Mouse (Mus musculus): ENCODE results near the gene Itpk1.

Itpk1 gene

DNA sequence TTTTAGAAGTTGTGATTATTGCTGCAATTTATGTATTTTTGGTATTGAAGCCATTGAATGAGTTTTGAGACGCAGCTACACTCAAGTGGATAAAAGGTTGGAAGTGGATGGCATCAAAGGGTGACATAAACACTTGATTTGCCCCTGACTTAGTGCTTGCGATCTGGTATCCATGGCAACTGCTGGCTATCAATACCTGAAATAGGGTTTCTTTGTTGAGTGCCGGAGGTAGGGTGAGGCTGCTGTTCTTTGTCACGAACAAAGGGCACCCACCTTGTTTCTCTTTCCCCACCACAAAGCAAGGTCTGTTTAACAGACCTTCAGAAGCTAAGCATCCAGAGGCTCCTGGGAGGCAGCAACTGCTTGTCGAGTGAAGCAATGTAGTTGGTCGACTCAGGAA is 159.6 kb downstream of the Itpk1 start:
- DNase-seq = no peak

DNA sequence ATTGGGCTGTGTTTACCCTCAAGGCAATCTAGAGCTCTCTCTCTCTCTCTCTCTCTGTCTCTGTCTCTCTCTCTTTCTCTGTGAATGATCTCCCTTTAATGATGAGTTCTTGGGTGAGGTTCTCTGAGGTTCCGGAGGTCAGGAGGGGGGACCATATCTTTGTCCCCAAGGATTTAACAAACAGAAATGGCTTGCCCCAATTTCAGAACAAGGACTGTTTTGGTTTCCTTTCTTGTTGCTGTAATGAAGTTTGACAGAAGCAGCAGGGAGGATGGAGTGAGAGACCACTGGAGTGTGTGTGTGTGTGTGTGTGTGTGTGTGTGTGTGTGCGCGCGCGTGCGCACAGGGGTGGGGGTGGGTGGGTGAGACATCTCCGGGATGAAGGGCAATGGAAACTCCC is 163.6 kb downstream of the Itpk1 start:
- no peak for DNase-seq

DNA sequence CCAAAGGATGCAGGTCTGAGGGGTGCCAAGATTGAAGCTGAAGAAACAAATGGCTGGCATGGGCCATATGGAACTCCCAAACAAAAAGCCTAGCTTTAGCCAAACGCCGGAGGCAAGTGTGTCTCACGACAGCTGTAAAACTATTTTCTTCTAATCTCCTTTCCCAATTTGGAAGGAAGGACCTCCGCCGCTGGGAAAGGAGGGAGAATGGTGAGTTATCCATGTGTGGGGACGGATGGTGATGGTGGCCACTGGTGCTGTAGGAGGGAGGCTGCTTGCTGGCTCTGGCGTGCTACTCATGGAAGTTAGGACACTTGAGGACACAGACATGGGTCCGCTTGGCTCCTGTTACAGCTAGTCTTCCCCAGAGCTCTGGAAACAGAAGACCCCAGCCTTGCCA is 164.5 kb downstream of the Itpk1 start:
- DNase-seq = no peak

DNA sequence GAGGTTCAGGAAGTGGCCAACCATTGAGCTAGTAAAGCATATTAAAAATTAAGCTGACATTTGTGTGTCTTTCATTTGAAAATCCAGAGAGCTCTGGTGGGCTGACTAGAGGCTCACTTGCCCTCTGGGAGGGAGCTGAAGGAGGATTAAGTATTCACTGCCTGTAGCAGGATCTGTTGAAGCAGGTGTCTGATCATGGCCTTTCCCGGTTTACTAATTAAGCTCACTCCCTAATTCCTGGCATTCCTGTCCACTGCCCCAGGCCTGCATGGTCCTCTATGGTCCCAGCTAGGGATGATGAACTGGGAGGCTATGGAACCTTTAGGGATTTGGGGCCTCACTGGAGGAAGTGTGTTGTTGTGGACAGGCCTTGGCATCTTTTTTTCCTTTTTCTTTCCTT is 168.9 kb downstream of the Itpk1 start:
- DNase-seq = no peak

DNA sequence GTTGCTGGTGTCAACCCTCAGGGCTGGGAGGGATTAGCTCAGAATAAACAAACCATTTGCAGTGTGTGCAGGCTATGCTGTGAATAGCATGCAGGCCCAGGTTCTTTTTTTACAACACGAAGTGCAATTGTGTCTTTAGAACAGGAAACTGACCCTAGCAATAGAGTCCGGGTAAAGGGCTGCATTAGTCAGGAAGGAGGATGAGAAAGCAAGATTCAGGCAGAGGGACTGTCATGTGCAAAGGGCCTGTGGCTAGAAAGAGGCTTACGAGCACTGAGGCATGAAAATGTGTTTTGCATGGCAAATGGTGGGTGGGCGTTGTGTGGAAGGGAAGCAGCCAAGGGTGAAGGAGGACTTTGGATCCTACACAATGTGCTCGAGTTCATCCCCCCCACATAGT is 176.7 kb downstream of the Itpk1 start:
- DNase-seq = no peak

DNA sequence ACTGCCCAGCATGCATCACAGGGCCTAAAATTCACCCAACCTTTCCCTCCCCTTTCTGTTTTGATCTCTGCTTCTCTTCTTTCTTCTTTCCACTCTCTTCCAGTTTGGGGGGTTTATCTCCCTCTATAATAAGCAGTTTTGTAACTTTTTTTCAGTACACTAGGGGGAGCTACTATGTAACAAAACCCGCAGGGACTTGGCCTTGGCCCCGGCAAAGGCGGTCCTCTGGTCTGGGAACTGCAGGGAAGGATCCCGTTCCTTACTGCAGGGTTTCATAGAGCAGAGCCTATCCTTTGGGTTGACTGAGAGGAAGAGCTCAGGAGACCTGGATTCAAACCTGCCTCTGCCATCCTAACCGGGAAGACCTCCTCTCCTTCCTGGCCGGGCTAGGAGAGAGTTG is 180.0 kb downstream of the Itpk1 start:
- DNase-seq = peak; percentile 61

DNA sequence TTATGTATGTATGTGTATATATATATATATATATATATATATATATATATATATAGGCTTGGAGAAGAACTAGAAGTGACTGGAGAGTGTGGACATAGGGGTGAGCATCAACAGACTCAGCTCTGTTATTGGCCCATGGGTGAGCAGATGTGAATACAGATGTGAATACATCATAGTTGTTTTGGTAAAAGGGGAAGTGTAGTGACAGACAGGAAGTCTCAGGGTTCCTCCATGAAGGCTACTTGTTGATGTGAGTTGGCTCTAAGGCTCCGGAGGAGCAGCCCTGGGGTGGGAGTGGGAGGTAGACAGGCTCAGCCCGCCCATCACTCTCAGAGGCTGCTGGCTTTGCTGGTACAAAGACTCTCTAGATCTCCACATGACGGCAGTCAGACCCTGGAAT is 180.5 kb downstream of the Itpk1 start:
- DNase-seq = no peak

DNA sequence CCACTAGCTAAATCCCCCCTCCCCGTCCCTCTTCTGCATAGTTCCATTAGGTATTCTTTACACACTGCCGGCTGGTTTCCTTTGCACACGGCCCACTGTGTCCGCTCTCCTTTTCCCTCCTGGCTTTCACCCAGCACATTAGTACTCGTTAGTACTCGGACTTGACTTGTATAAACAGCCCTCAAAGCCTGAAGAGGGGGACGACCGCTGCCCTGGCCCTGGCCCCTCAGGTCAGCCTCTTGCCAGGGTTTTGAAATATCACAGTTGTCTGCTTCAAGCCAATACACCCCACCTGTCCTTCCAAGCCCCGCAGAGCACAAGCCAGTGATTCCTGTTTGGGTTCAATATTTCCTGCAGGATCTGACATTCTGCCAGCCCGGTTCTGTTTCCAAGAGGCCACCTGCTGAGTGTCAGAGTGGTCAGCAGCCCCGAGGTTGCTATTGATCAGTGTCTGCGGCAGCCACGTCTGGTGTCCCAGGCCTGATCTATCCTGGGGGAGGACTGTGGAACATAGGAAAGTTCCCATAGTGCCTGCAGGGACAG is 182.9 kb downstream of the Itpk1 start:
- DNase-seq = peak; percentile 44

DNA sequence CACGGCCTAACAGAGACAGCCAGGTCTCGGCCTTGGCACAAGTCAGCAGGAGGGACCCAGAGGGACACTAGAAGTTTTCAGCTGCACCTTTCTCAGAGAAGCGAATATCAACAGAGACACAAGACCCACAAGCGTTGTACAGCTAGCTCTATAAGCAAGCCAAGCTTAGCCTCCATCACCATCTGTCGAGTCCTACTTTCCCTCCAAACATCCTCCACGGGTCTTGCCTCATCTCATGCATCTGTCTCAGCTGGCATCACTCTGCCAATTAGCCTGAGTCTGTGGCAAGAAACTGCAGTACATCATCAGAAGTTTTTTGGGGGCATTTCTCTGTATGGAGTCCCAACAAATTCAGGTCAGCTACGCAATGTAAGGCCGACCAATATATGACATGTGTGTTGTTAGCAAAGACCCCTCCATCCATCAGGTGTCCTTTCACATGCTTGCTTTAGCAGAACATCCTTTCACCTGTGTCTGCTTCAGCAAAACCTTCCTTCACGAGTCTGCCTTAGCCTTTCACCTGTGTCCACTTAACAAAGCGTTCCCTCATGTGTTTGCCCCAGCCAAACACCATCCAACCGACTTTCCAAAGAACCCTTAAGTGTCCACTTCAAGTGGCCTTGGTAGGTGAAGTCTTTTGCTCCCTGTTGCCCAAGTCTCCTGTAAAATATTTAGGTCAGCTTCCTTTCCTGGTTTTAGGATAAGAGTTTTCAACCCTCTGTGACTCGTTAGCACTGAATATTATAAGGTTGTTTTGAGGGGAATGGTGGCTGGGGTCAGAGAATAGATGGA is 184.6 kb downstream of the Itpk1 start:
- no peak for DNase-seq

All from cerebellum, adult 9-10 months (tissue).